Mouse (Mus musculus) frontal cortex, postnatal 36 days (tissue): ENCODE results near the gene Zhx3.

Experiments
- DNase-seq, 2 experiments: peaks; one replicate each; pipeline ENCODE4 v3.0.0; 2022; ENCODE audit warnings: low spot score in 2 of 2

Zhx3 gene

GRCm38 (mm10) chr2:160760433-160761184 is 112.2 kb downstream of the Zhx3 start:
- peak in 1 of 2 experiments; percentile 70 for DNase-seq

DNA sequence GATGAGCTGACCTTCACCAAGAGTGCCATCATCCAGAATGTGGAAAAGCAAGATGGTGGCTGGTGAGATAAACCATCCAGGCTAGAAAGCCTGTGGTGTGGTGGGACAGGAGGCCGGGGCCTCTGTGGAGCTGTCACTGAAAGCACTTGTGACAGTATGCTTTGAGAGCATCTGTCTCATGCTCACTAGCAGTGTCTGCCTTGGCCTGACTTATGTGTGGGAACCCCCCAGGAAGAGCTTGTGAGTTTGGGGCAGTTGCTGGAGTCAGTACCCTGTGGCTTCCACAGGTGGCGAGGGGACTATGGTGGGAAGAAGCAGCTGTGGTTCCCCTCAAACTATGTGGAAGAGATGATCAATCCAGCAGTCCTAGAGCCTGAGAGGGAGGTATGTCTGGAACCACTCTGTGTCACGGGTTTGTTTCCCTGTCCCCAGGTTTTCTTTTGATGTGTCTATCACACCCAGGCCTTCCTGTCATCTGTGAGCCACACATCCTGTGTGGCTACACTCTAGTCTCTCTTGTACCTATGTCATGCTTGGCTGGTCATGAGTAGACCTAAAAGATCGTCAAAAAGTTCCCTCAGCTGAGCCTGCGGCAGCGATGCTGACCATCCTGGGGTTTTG is 116.1 kb downstream of the Zhx3 start:
- DNase-seq = no peak

GRCm38 (mm10) chr2:160747075-160747474 is 125.7 kb downstream of the Zhx3 start:
- DNase-seq = no peak

DNA sequence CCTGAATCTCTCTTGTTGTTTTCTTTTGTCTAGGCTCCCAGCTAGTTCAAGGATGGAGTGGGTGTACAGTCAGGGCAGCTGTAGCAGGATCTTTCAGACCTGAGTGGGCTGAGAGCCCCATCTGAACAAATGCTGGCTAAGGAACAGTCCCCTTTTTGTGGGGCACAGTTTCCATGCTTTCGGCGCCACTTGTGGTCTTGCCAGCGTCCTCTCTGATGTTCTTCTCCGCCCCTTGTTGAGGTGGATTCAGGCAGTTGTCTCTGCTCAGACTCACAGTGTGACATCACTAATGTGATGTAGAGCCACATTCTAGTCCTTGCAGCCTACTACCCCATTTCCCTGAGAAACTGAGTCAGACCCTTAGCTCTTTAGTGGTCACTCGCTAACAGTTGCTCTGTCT is 126.2 kb downstream of the Zhx3 start:
- DNase-seq = no peak

GRCm38 (mm10) chr2:160745497-160745896 is 127.3 kb downstream of the Zhx3 start:
- DNase-seq = no peak

DNA sequence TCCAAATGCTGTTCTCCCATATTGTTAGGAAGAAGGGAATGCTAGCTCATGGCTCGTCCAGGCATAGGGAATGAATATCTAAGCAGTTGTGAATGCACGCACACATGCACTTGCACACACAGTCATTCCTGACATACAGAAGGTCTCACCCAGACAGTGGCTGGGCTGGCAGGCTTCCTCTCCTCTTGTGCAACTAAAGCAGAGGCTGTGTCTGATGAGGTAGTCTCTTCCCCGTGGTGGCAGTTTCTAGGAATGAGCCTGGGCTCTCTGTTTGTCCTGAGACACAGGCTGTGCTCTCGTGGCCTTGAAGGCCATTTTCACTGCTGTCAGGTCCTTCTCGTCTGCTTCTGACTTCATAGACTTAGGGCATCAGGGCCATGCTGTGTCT is 128.0 kb downstream of the Zhx3 start:
- no peak for DNase-seq

DNA sequence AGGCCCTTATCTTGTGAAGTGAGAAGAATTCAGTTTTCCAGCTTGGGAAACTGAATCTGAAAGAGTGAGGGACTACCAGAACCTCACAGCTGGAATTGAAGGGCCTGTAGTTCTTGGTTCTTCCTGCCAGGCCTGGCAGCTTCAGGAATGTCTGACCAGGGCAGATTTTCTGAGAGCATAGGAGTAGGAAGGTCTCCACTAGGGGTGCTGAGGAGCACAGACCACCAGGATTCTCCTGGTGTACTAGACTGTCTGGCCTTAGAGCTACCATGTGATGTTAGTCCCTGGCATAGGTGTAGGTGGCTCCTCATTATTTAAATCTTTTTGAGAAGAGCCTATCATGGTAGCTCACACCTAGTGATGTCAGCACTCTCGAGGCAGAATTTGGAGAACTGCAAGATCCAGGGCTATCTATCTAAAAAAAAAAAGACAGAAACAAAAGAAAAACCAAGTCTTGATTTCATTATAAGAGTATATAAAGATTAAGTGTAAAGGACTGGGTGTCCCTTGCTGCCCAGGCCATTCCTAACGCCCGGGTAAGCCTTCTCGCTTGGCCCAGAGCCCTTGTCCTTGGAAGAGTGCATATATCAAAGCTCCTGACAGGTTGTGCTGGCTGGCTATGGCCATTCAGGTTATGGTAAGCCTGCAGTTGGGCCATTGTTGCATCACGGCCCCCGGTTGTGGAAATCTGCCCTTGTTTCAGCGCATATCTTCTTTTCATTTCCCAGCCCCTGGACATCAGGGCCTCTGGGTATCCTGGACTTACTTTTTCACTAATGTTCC is 128.6 kb downstream of the Zhx3 start:
- DNase-seq = no peak

DNA sequence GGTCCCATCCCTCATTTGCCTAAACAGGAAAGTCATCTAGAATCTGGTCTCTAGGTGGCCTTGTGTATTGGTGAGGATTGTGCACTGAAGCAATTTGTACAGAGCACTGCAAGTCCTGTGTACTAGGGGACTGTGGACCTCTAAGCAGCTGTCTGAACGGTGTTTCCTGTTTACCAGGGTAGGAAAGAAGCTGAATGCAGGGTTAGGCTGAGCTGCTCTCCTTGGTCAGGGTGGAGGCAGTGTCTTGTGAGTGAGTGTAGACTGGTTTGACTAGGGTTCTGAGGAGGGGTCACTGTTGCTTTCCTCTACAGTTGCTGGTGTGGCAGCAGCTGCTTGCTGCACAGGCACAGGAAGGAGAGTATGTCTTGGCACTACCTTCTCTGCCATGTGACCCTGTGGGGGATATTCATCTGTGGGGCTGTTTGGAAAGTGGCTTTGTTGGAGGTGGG is 130.6 kb downstream of the Zhx3 start:
- no peak for DNase-seq

DNA sequence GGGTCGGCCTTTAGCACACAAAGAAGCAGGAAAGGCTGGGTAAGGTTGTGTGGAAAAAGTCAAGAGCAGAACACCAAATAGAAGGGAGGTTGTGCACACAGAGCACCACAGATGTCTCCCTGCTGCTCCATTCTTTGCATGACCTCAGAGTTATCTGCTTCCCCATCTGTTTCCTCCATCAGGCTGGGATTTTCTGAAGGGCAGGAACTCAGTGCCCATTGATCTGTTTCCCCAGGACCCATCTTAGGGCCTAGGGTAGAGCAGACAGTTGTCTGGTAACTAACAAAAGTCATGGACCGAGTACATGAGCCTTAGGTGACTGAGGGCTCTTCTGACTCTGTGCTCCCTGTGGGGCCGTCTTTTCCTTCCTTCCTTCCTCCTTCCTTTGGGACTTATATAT is 131.2 kb downstream of the Zhx3 start:
- no peak for DNase-seq

DNA sequence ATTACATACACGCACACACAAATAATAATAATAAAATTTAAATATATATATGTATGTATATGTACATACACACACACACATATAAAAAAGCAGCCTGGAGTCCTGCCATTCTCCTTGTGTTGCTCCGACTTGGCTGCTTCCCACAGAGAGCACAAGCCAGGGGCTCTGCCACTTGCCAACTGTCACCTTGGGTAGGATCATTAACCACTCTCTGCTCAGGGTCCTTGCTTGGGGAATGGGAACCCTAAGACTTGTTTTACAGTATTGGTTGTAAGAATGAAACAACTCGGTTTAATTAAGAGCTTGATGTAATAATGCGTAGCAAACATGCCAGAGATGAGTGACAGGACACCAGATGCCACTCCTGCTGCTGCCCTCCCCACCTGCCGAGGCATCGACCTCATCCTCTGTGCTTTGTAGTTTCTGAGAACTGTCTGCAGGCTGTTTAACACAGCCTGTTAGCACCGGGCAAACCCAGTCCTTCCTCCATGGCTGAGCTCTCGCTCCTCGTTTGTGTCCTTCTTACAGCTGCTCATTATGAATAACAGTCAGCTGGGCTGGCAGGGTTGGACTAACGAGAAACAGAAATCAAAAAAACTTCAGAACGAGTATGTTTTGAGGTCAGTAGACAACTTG is 132.2 kb downstream of the Zhx3 start:
- no peak for DNase-seq

DNA sequence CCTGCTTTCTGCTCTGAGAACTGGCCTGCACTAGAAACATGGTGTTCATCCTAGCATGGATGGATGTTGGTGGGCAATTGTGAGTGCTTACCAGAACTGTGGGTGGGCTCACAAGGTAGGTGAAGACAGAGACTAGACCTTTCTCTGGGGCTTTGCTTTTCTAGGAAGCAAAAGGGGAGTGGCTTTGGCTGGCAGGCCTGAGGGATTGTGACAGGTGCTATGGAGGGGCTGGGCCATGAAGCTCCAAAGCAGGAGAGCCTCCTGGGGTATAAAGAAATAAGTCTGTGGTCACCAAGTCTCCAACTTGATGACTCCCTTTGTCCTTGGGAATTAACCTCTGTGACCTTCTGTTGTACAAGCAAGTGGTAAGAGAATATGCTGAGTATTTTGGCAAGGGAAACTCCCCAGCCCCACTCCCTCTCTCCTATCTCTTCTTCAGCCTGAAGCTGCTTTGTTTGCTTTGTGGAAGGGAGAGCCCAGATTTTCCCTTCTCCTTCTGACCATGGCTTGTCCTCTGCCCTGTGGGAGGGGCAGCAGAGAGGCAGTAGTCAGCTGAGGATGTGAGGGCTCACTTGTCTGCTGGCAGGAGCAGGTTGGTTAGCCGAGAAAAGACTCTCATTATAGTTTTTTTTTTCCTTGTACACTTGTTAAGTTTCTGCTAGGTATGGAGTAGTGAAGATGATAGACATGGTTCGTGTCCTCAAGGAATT is 133.0 kb downstream of the Zhx3 start:
- DNase-seq = no peak

DNA sequence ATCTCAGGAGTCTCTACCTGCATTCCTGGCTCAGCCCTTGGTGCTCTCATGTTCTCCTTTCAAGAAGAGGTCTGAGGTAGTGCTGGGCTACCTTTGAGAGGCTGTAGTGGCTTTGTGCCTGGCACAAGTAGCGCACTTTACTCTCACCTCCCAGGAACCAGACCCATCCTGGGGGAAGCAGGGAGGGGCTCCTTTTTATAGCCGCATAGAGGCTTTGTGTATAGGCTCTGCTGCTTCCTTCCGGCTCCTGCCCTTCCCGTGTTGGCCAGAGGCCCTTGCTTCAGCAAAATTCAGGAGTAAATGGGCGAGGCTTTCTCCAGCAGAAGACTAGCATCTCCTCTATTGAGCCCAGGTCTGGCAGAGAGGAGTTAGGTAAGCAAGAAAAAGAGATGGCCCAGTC is 134.4 kb downstream of the Zhx3 start:
- DNase-seq = no peak

DNA sequence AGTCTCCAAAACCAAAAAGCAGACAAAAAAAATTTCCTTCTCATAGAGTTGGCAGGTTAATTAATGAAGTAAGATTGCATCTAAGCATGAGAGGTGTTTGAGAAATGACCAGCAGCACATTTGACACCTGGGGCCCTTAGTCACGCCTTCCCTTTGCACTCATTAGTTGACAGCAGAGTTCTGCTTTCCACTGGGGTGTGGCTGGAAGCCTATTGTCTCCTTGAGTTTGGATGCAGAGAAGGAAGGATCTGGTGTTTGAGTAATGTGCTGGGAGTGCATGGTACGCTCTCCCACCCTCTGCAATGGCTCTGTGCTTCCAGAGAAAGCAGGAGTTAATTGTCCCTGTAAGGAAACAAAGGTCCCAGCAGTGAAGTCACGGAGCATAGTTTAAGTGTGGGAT is 136.3 kb downstream of the Zhx3 start:
- DNase-seq = no peak

- DNase-seq = no peak
Observed at GRCm38 (mm10) chr2:160735706-160736310, 137.0 kb downstream of the Zhx3 start.

GRCm38 (mm10) chr2:160734331-160734730 is 138.5 kb downstream of the Zhx3 start:
- DNase-seq = no peak

DNA sequence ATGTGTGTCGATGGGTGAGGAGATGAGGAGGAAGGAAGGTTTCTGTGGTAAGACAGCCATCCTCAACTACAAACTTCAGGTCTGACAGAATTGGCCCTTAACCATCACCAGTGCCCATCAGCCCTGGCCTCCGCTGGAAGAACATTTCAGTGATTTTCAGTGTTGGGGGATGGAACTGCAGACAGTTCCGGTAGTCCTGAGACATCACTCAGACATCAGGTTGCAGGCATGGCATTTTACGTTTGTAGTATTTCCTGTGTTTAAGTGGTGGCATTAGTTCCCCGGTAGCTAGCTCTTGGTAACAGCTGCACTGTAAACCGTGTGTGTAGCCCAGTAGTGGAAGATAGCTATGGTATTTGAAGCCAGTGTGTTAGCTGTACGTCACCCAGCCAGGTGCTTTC is 139.7 kb downstream of the Zhx3 start:
- DNase-seq = no peak

DNA sequence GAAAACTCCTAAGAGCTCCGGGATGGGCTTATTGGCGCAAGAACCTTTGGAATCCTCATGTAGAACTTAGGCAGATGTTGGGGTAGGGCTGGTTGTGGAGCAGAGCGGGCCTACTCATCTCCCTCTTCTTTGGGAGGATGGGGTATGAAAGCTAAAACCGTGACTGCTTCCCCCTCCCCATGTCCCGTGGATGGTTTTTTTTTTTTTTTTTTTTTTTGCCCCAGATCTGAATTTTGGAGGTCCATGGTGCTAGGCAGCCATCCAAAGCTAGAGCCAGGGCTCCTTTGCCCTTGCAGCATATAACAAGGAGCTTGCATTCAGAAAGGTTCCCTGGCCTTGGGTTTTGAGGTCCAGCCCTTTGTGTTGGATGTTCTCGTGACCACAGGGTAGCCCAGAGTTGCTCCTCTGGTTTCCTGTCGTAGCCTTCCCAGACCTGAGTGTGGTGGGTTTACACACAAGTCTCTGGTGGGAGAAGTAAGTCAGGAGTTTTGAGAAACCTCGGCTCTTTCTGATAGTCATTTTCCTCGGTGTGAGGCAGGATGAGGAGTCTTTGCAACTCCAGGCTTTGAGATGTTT is 140.3 kb downstream of the Zhx3 start:
- no peak for DNase-seq

DNA sequence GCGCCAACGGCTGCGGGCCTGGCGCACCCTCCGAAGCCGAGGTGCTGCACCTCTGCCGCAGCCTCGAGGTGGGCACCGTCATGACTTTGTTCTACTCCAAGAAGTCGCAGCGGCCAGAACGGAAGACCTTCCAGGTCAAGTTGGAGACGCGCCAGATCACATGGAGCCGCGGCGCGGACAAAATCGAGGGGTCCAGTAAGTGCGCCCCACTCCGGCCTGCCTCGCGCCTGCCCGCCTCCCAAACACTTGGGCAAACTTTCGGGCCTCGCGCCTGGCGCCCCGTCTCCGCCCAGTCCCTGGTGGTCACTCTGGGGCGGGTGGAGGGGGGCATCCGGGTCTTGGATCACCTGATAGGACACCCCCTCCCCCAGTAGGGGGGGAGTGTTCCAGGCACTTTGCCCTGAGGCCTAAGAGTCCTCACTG is 140.9 kb downstream of the Zhx3 start:
- peak; percentile 40 to 51 for DNase-seq

DNA sequence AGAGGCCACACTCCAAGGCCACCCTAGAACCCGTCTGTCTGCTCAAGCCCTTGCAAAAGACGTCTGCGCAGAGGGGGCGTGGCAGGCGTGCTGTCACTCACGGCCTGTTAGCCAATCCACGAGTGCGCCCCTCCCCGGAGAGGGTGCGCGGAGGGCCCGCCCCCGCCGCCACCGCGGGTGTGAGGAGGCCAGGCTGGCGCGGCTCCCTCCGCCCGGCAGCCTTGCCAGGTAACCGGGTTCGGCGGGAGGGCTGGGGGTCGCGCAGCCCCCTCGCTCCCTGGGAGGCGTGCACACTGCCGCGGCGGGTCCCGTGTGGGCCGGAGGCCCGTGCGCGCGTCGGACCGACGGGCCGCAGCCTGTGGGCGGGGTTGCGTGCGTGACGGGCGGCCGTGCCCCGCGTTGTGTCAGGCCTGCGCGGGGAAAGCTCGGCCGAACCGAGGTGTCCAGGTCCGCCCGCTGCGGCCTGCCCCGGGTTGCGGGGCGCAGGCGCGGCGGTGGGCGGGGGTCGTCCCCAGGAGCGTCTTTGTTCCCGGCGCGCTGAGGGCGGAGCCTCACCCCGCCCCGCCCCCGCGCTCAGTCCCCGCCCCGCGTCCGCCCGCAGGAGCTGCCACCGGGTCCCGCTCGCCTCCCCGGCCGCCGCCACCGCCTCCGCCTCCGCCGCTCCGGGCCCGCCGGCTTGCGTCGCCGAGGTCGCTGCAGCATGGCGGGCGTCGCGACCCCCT is 141.5 kb downstream of the Zhx3 start, which contains the start of gene Plcg1:
Gene Plcg1, plus strand, starts transcription at position 184 of the 722 bp plus-strand sequence.
- DNase-seq = peak; percentile 91 to 94

DNA sequence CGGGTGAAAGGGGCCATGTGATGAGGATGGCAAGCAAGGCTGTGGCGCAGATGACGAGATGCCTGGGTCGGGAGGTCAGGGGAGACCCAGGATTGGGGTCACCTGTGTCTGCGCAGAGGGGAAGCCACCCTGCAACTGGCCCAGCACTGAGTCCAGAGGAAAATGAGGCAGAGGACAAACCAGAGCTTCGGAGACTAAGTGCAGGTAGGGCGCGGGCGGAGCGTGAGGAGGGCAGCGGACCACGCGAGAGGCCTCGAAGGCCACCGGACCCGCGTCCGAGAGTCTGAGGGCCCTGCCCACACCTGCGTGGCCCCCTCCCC is 142.0 kb downstream of the Zhx3 start:
- DNase-seq = no peak
